Mouse (Mus musculus): ENCODE data around the gene Map2k2. TPM values are rescaled to one million over a fixed set of nuclear protein-coding genes. Genes with fewer than 3 reads are reported as not detected.

Map2k2 gene
- total and polyA plus RNA-seq, 3 experiments: 67.2 to 127 (median 120) TPM

DNA sequence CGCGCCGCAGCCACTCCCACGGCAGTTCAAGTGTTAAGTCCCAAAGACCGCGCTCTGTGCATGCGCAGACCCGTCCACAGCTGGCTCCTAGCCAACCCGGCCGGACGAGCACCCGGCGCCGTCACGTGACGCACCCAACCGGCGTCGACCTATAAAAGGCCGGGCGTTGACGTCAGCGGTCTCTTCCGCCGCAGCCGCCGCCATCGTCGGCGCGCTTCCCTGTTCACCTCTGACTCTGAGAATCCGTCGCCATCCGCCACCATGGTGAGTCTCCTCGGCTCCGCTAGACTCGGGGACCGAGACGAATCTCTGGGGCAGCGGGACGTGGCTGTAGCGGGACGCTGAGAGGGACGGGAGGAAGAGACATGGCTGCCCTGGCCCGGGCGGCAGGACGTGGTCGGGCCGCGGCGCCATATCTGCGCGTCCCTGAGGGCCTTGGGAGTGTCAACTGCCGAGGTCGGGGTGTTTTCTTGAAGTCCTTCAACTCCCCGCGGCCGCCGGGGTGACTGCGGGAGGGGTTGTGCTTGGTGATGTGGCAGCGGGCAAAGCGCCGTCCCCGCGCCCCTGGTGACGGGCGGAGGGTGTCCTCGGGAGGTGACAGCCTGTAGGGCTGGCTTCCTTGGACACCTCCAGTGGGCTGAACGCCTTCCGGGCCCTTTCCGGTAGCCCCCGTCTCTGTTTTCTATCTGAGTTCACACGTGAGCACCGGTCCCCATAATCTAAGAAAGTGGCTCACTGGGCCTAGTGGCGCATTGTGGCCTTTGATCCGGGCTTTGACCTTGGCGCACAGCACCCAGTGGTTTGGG, 71.0 kb downstream of the Map2k2 start, which contains the start of gene Eef2 (continued):
- TF ChIP-seq SMC3 (IDR thresholded peaks at IDR 0.05; ENCODE audit: low read depth, low read length): no peak
- TF ChIP-seq TCF12 (IDR thresholded peaks at IDR 0.05; ENCODE audit: low read depth, low read length): peak; percentile 99
- TF ChIP-seq MEF2A (IDR thresholded peaks at IDR 0.05; ENCODE audit: borderline replicate concordance, low read depth, low read length): peak; percentile 69
- TF ChIP-seq IRF4 (IDR thresholded peaks at IDR 0.05; ENCODE audit: low read depth, low read length): peak; percentile 28; the same call in 1 of the 2 replicates
- peak; percentile 71; the same call in 1 of the 2 replicates for TF ChIP-seq SIN3A (IDR thresholded peaks at IDR 0.05; ENCODE audit: low read length)
- TF ChIP-seq MYC (IDR thresholded peaks at IDR 0.05; ENCODE audit: low read depth, low read length): peak; percentile 98
- peak; percentile 84 for TF ChIP-seq MXI1 (IDR thresholded peaks at IDR 0.05; ENCODE audit: low read depth, low read length)
- TF ChIP-seq JUN (IDR thresholded peaks at IDR 0.05; ENCODE audit: insufficient read depth, low read depth, low read length): no peak; the same call in 1 of the 2 replicates
- peak; percentile 99 for TF ChIP-seq NELFE (IDR thresholded peaks at IDR 0.05; ENCODE audit: low read depth, low read length)
- no peak for TF ChIP-seq GABPA (IDR thresholded peaks at IDR 0.05; ENCODE audit: insufficient replicate concordance, low read depth, low read length)
- TF ChIP-seq ZC3H11A (IDR thresholded peaks at IDR 0.05; ENCODE audit: low read depth, low read length): no peak
- TF ChIP-seq RCOR1 (conservative IDR thresholded peaks at IDR 0.05; ENCODE audit: low read depth, low read length): no peak

DNA sequence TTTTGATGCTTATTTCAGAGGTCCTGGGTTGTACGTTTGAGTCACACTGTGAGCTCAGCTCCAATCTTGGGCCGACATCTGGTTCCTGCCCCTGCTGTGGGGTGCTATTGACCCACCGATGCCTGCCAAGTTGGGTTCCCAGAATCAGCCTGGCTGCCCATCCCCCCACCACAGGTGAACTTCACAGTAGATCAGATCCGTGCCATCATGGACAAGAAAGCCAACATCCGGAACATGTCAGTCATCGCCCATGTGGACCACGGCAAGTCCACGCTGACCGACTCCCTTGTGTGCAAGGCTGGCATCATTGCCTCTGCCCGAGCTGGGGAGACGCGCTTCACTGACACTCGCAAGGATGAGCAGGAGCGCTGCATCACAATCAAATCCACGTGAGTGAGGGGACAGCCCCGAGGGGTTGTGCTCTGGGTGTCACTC, 71.8 kb downstream of the Map2k2 start:
- in situ Hi-C loops (cut with MboI; ENCODE audit: low pct_ligation_motif_present, low pct_unique_long_range_greater_than_20kb, low sequenced_read_pairs): loop anchor here (10.0 kb wide), 1 partner anchor 103 kb away; the partner anchor contains the start of gene Thop1
- Histone ChIP-seq H3K4me2 (ENCODE audit: insufficient read depth, low read depth, poor library complexity, severe bottlenecking) (peak overlapping the region; percentile 60), H3K9ac (ENCODE audit: insufficient read depth, low read depth) (peak overlapping the region; percentile 98), H3K27ac (ENCODE audit: insufficient read depth, low read depth) (peak overlapping the region; percentile 84), H3K27me3 (replicated peaks) (no peaks in the 10 kb centered on the region), H3K9me3 (replicated peaks; ENCODE audit: low read length) (no peaks in the 10 kb centered on the region), H3K36me3 (replicated peaks in 1 of 2; ENCODE audit: control insufficient read depth in 1 of 2, insufficient read depth in 1 of 2, low read length in 1 of 2) (peaks cover 52% of the 10 kb centered on the region in 2 experiments), H3K4me3 (replicated peaks in 1 of 3; ENCODE audit: low read depth in 2 of 3, low read length in 2 of 3, poor library complexity in 1 of 3) (peak overlapping the region; percentile 96 to 99 (median 99)), H3K4me1 (ENCODE audit: control insufficient read depth in 1 of 2, insufficient read depth in 2 of 2) (peaks cover 22 to 47% of the 10 kb centered on the region in 2 experiments), H3K79me2 (replicated peaks; ENCODE audit: control insufficient read depth, extremely low read depth, insufficient read depth, poor library complexity, severe bottlenecking) (peaks cover 39% of the 10 kb centered on the region)
- TF ChIP-seq TCF12 (IDR thresholded peaks at IDR 0.05; ENCODE audit: low read depth, low read length) (0 out of 2 replicates have a peak, but pooled peaks have one; percentile 18), CHD2 (IDR thresholded peaks at IDR 0.05; ENCODE audit: low read length) (peak; percentile 60), MYC (IDR thresholded peaks at IDR 0.05; ENCODE audit: low read depth, low read length) (peak; percentile 41; the same call in 1 of the 2 replicates), MXI1 (IDR thresholded peaks at IDR 0.05; ENCODE audit: low read depth, low read length) (peak; percentile 78; the same call in 1 of the 2 replicates), PAX5 (IDR thresholded peaks at IDR 0.05; ENCODE audit: low read length) (no peak), POLR2A (IDR thresholded peaks at IDR 0.05; ENCODE audit: low read depth, low read length) (0 out of 2 replicates have a peak, but pooled peaks have one; percentile 4), NELFE (IDR thresholded peaks at IDR 0.05; ENCODE audit: low read depth, low read length) (0 out of 2 replicates have a peak, but pooled peaks have one; percentile 34), BHLHE40 (IDR thresholded peaks at IDR 0.05; ENCODE audit: low read depth, low read length) (peak; percentile 40), MAX (IDR thresholded peaks at IDR 0.05; ENCODE audit: low read length) (no peak; the same call in 1 of the 2 replicates)
- no peak for DNase-seq (ENCODE audit: extremely low read depth)
- dilution Hi-C loops (cut with MboI; ENCODE audit: extremely low pct_ligation_motif_present, extremely low pct_unique_long_range_greater_than_20kb, low sequenced_read_pairs): no loop called here

Measured in CH12.LX (cell line).